Mouse (Mus musculus): Measurements from ENCODE around the gene Fam185a. TPM values are rescaled to one million over a fixed set of nuclear protein-coding genes. Genes with fewer than 3 reads are reported as not detected.

Gene Fam185a
- polyA plus RNA-seq (2012; rRNA removed) = 0.76 and 0.81 TPM in 2 replicates

DNA sequence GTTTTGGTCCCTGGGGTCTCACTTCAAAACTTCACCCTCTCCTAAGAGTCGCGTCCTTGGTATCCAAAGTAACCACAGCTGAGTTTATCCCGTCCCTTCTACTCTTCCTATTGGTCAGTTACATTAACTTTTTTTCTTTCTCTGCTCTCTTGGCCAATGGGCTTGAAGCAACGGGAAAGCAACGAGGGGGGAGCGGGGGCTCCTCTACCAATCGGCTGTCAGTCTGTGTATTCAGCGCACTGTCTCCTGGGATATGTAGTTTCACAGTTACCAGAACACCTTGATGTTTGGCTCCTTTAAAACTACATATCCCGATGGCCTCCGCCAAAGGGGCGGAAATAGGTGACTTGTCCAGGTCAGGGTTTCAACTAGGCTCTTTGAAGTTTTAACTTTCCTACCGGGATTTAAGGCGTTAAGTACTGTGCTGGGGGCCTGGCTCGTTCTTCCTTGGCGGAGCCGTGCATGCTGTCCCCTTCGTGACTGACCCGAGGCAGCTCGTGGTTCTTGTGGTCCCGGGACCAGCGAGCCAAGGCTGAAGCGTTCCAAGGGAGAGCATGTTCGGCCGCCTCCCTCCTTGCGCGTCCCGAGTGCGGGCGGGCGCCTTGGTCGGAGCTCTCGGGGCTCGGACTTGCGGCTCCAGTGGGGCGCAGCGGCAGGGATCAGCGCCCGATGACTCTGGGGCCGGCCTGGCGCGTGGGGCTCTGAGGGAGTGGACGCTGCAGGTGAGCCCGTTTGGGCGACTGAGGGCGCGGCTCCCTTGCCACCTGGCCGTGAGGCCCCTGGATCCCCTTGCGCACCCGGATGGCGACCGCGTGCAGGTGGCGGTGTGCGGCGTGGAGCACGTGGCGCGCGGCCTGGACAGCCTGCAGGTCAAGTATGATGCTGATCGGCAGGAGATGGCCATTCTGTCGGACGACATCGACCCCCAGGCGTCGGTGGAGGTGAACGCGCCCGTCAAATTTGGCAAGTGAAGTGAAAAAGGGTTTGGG lies at the start of gene Fam185a, which contains the start of gene Ccdc146:
TSS of gene Fam185a (plus strand) at position 345 of the 989 bp plus-strand sequence.
TSS of gene Ccdc146 (minus strand) at position 64 of the 989 bp plus-strand sequence.

Other genes with a start within 250 kb of the Fam185a start
- gene Gsap, start 238.7 kb upstream of the Fam185a start, polyA plus RNA-seq (2012; rRNA removed) = 0.23 and 0.32 TPM in 2 replicates
- gene Fgl2, start 52.3 kb upstream of the Fam185a start, polyA plus RNA-seq (2012; rRNA removed) = 6.3 and 7.7 TPM in 2 replicates
- gene Ccdc146, start 281 bp upstream of the Fam185a start, polyA plus RNA-seq (2012; rRNA removed) = not detected in 2 replicates
- gene Lrrc17, start 118.6 kb downstream of the Fam185a start, polyA plus RNA-seq (2012; rRNA removed) = 0.67 and 0.97 TPM in 2 replicates
- gene Fbxl13, start 220.7 kb downstream of the Fam185a start, polyA plus RNA-seq (2012; rRNA removed) = not detected in 2 replicates
- 88.3 and 136 TPM in 2 replicates for gene Armc10, start 220.9 kb downstream of the Fam185a start, polyA plus RNA-seq (2012; rRNA removed)

Measured in stomach, adult 2 months (tissue).